Mouse (Mus musculus) ES-CJ7 (cell line): ENCODE measurements around the gene Stard7.
A peak's percentile ranks its signal among the peaks of the same experiment; 100 is the strongest.
"Not testable (repeated sequence)": the region's sequence is repeated elsewhere in the genome, so short reads cannot be mapped to it uniquely, and the experiment has no call there.

Source experiments
- DNase-seq: peaks from one replicate; pipeline ENCODE4 v3.0.0; 2011; ENCODE audit warnings: low read depth, low spot score

Gene Stard7

GRCm38 (mm10) chr2:127269491-127270299 is at the start of gene Stard7:
Stard7 (plus strand) TSS chr2:127270218.
- peak; percentile 98 for DNase-seq

GRCm38 (mm10) chr2:127225261-127225660 is 44.8 kb upstream of the Stard7 start:
- DNase-seq, result peak; percentile 49

- DNase-seq, result no peak
Observed at GRCm38 (mm10) chr2:127237897-127238610, 32.0 kb upstream of the Stard7 start.

DNA sequence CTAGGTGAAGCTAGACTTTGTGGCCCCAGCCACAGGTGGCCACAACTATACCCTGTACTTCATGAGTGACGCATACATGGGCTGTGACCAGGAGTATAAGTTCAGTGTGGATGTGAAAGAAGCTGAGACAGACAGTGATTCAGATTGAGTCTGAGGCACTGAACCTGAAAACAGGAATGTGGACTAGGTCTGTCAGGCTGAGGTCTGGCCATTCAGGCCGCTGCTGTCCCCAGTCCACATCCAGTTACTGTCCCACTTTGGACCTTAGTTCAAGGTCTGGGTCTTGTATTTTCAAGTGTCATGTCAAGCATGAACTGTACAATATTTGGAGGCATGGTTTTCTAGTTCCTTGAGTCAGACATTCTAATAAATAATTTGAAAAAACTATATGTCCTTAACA is 30.0 kb upstream of the Stard7 start:
- no peak for DNase-seq

GRCm38 (mm10) chr2:127247592-127248333 is 22.3 kb upstream of the Stard7 start, which contains the start of the genes Ciao1 and Tmem127:
Ciao1 (minus strand) TSS chr2:127247816.
Tmem127 (plus strand) TSS chr2:127247908.
- DNase-seq, result peak; percentile 99

- DNase-seq, result peak; percentile 19
Observed at GRCm38 (mm10) chr2:127248334-127249004, 21.5 kb upstream of the Stard7 start.

GRCm38 (mm10) chr2:127250291-127251008 is 19.6 kb upstream of the Stard7 start:
- no peak for DNase-seq

GRCm38 (mm10) chr2:127251457-127251856 is 18.6 kb upstream of the Stard7 start:
- no peak for DNase-seq

DNA sequence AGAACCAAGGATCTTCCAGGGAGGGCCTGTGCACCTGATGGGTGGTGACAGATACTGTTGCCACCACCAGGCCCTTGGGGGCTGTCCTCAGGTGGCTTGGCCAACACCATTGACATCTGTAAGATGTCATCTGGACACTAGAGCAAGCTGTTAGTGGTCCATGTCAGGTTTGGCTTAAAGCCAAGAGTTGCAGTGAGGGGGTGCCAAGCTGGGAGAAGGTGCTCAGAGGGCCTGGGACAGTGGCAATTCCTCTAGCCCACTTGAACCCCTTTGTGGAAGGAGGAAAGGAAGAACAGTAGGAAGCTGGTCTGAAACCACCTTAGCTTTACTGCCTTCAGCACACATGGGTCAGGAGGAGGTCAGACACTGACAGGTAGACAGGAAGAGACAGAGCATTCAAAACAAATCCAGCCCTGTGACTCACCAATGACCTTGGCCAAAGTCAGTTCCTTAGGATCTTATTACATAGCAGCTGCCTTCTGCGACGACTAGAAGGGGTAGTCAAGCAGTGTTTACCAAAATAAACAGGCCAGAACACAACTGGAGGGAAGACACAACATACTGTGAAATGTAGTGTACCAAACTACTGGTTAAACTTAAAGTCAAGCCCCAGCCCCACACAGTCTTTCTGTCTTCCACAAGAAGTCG is 18.0 kb upstream of the Stard7 start:
- DNase-seq, result peak; percentile 22

GRCm38 (mm10) chr2:127252787-127253186 is 17.2 kb upstream of the Stard7 start:
- DNase-seq, result no peak

DNA sequence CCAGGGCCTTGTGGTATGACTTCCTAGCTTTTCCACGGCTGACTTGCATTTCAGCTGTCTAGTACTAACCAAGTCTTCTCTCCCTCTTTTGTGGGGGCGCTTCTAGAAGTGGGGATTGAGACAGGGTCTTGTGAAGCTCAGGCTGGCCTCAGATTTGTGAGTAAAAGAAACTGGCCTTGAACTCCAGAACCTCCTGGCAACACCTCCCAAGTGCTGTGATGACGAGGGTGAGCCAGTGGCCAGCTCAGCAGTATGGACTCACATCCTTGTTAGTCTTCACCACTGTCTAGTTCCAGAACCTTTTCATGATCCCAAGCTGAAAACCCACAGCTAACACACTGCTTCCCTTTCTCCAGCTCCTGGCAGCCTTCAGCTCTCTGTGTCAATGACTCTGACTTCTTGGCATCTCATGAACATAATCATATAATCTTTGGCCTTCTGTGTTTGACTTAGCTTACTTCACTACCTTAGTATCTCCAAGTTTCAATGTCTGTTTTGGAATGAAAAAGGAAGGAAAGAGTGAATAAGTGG is 15.3 kb upstream of the Stard7 start:
- DNase-seq, result no peak

GRCm38 (mm10) chr2:127255294-127255693 is 14.7 kb upstream of the Stard7 start:
- DNase-seq, result peak; percentile 51

DNA sequence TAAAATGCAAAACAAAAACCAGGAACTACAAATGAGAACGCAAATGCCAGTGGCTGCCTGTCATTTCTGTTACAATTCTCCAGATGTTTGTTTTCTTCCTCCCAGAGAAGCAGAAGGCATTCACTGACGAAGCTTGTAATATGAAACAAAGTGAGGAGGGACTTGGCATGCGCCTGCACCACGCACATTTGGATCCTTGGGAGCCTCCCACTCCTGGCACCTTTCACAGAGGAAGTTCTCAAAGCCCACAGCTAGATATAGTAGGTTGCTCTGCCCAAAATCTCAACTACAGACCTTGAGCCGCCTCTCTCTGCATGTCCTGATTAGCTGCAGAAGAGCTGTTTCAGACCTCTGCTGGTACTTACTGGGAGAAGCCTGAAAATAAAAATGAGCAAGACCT is 10.7 kb upstream of the Stard7 start:
- no peak for DNase-seq

- DNase-seq, result no peak
Observed at GRCm38 (mm10) chr2:127262480-127262879, 7.5 kb upstream of the Stard7 start.

DNA sequence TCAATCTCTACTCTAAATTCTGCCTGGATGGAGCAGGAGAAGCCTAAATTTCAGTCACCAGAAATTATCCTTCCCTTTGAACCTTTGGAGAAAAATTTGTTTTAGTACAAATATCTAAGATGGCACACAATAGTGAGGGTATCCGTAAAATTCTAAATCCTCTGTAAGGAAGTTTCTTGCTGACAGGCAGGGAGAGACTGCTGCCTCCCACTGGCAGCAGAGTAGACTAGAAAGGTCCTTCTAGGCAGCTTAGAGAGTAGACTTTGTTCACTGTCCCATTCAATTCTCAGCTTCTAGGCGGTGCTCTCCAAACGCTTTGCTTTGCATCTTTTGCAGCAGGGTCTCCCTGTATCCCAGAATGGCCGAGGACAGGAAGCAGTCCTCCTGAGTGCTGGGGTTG is 2.2 kb upstream of the Stard7 start:
- peak; percentile 25 for DNase-seq

GRCm38 (mm10) chr2:127270300-127271041 is 453 bp downstream of the Stard7 start:
- peak; percentile 63 for DNase-seq

DNA sequence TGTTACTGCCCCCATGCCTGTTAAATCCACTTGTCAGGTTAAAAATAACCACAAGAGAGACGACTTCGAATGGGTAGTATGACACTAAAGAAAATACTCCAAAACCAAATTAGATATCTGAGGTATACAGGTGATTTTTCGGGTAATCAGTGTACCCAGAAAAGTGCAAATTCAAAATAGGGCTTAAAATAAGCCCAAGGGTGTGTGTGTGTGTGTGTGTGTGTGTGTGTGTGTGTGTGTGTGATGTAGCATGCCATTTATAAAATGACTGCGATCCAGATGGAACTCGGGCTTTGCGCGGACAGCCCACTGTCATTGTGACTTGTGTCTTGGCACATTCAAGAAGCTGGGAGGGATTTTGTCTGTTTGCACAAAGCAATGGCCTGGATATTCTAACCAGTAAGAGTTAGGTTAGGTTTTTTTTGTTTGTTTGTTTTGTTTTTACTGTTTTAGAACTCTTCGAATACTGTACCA is 1.1 kb downstream of the Stard7 start:
- no peak for DNase-seq

DNA sequence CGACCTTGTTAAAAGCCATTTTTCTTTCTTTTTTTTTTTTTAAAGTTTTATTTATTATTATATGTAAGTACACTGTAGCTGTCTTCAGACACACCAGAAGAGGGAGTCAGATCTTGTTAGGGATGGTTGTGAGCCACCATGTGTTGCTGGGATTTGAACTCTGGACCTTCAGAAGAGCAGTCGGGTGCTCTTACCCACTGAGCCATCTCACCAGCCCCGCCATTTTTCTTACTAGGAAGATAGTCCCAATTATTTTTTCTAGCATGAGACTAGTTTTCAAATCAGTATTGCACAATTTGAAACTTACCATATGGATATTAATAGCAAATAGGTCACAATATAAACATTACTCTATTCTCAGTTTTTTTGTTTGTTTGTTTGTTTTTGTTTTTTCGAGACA is 2.0 kb downstream of the Stard7 start:
- not testable (repeated sequence) for DNase-seq

GRCm38 (mm10) chr2:127272806-127273205 is 2.8 kb downstream of the Stard7 start:
- no peak for DNase-seq
